Mouse (Mus musculus): Measurements from ENCODE around the gene Adipoq. TPM values are rescaled to one million over a fixed set of nuclear protein-coding genes. Genes with fewer than 3 reads are reported as not detected.

Gene Adipoq
- 1.1 TPM for polyA plus RNA-seq (2017; shearing (Covaris generic))

DNA sequence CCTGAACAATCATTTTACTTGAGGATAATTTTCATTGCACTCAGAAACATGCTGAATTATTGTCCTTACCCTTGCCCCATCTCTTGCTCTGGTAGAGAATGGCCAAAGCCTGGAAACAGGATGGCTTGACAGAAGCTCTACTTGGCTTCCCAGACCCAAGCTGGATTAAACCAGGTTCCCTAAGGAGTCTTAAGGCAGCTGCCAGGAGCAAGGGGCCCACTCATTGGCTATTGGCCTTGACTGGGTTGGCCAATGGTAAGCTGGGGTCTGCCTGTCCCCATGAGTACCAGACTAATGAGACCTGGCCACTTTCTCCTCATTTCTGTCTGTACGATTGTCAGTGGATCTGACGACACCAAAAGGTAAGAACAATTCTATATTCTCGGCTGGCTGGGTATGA lies at the start of gene Adipoq:
TSS of gene Adipoq (plus strand) at position 257 of the 400 bp plus-strand sequence.

DNA sequence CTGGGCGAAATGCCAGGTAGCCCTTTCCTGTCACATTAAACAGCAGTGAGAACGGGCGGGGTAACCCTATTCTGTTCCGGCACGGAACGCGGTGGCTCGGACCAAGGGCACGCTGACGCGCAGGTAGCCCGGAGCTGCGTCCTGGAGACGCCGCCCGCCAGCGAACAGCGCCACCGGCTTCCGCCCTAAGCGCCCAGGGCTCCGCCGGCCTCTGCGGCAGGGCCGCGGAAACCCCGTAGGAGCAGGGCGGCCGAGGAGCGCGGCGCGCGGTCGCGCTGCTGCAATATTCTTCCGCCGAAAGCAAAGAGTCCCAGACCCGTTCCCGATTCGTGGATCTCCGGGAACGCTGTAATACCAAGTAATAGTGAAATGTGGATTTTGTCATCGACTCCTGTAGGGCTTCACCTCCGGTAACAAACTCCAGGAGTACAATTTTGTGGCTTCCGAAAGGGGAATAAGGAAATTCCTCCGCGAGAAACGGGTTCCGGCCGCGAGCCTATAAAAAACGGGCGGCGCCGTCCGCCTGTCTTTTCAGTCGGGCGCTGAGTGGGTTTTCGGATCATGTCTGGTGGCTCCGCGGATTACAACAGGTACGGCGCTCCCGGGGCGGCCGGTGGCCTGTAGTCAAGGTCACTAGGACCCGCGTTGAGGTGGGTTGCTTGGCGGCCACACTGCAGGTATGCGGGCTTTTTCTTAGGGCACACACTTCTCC lies 38.9 kb upstream of the Adipoq start, which contains the start of gene Eif4a2:
TSS of gene Eif4a2 (plus strand) at position 214 of the 712 bp plus-strand sequence.

DNA sequence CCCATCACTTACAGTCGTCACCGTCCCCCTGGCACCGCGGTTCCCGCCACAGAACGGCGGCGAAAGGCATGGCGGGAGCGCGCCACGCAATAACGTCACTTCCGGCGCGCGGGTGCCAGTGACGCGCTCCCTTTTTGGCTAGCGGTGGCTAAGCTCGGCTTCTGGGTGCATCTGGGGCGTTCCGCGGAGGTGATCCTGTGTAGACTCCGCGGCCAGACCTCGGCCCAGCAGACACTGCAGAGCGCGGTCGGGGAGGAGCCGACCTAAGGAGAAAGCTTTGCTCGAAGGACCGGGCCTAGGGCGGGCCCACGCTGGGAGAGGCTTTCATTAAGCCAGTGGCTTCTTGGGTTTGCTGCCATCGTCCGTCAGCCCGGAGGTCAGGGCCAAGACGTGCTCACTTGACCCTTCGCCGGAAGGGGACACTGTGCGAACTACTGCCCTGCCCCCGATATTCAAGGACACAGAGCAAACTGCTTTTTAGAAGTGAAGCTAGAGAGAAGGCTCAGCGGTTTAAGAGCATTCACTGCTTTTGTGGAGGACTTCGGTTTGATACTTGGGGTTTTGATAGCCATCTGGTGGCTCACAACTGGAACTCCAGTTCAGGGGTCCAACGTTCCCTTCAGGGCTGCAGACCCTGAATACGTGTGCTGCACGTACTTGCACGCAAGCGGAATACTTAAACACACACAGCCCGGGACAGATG lies 18.5 kb upstream of the Adipoq start, which contains the start of gene Rfc4:
TSS of gene Rfc4 (minus strand) at position 65 of the 703 bp plus-strand sequence.

Other genes starting within 250 kb of the Adipoq start
- gene Fetub, start 228.2 kb upstream of the Adipoq start, polyA plus RNA-seq (2017; shearing (Covaris generic)), result not detected
- gene Hrg, start 195.5 kb upstream of the Adipoq start, polyA plus RNA-seq (2017; shearing (Covaris generic)), result not detected
- gene Kng2, start 117.1 kb upstream of the Adipoq start, polyA plus RNA-seq (2017; shearing (Covaris generic)), result not detected
- not detected for gene Kng1, start 88.7 kb upstream of the Adipoq start, polyA plus RNA-seq (2017; shearing (Covaris generic))
- 275 TPM for gene Eif4a2, start 39.1 kb upstream of the Adipoq start, polyA plus RNA-seq (2017; shearing (Covaris generic))
- 33.4 TPM for gene Rfc4, start 18.8 kb upstream of the Adipoq start, polyA plus RNA-seq (2017; shearing (Covaris generic))
- gene St6gal1, start 78.2 kb downstream of the Adipoq start, polyA plus RNA-seq (2017; shearing (Covaris generic)), result 101 TPM